Mouse (Mus musculus) brain, embryonic 14.5 days (tissue): ENCODE data around the gene Yme1l1. TPM values are rescaled to one million over a fixed set of nuclear protein-coding genes. Genes with fewer than 3 reads are reported as not detected.
A peak's percentile ranks its signal among the peaks of the same experiment; 100 is the strongest.

Source experiments
- DNase-seq: peaks from one replicate; pipeline ENCODE4 v3.0.0-alpha.2; 2011; ENCODE audit warnings: low read depth
- CTCF ChIP-seq: fragments of 200-500 bp; IDR thresholded peaks from 2 replicates; pipeline ENCODE4 v1.5.1; 2012; ENCODE audit warnings: inconsistent platforms, mild to moderate bottlenecking, moderate library complexity, borderline replicate concordance; ENCODE audit not compliant: insufficient read depth, insufficient read length; ENCODE audit errors: extremely low read depth
- POLR2A ChIP-seq: fragments of 200-500 bp; IDR thresholded peaks from 2 replicates; pipeline ENCODE4 v1.6.1; 2012; ENCODE audit warnings: mild to moderate bottlenecking, inconsistent platforms, borderline replicate concordance; ENCODE audit not compliant: poor library complexity, insufficient read depth, insufficient read length, severe bottlenecking; ENCODE audit errors: extremely low read depth
- polyA plus RNA-seq: library from polyadenylated mRNA; depleted of rRNA; stranded (reverse); fragments of >200 nt; gene quantifications from 2 replicates; pipeline ENCODE4 v1.2.3, GENCODE M21; 2012; rRNA removed

The Yme1l1 gene
- polyA plus RNA-seq = 35.7 and 39.7 TPM in 2 replicates

- TF ChIP-seq POLR2A = peak; percentile 53; the same call in 1 of the 2 replicates
- 0 out of 2 replicates have a peak, but pooled peaks have one; percentile 39 for TF ChIP-seq CTCF
Measured at GRCm38 (mm10) chr2:23155777-23156607, at the start of gene Yme1l1, which contains the start of gene Mastl. TSS of gene Yme1l1 (plus strand) at chr2:23156369. TSS of gene Mastl (minus strand) at chr2:23156024.

GRCm38 (mm10) chr2:23119573-23119972, 36.6 kb upstream of the Yme1l1 start:
- no peak for TF ChIP-seq CTCF
- TF ChIP-seq POLR2A = no peak
- no peak for DNase-seq

More at GRCm38 (mm10) chr2:23155777-23156607, at the start of gene Yme1l1, which contains the start of gene Mastl:
- peak; percentile 100 for DNase-seq

- TF ChIP-seq CTCF (no peak), POLR2A (no peak)
- no peak for DNase-seq
Measured at GRCm38 (mm10) chr2:23155199-23155621, 959 bp upstream of the Yme1l1 start.

GRCm38 (mm10) chr2:23156608-23157081, 476 bp downstream of the Yme1l1 start:
- no peak for DNase-seq
- TF ChIP-seq POLR2A (no peak), CTCF (no peak)

- no peak for TF ChIP-seq POLR2A
- no peak for TF ChIP-seq CTCF
- DNase-seq = no peak
Measured at GRCm38 (mm10) chr2:23172305-23172704, 16.1 kb downstream of the Yme1l1 start.

- peak; percentile 6 for DNase-seq
Measured at GRCm38 (mm10) chr2:23194366-23194765, 38.2 kb downstream of the Yme1l1 start.

GRCm38 (mm10) chr2:23201034-23201433, 44.9 kb downstream of the Yme1l1 start:
- no peak for TF ChIP-seq POLR2A
- TF ChIP-seq CTCF = no peak
- DNase-seq = no peak

More at GRCm38 (mm10) chr2:23194366-23194765, 38.2 kb downstream of the Yme1l1 start:
- TF ChIP-seq POLR2A = no peak
- TF ChIP-seq CTCF = no peak

GRCm38 (mm10) chr2:23202900-23203670, 46.9 kb downstream of the Yme1l1 start:
- no peak for DNase-seq
- no peak for TF ChIP-seq POLR2A
- no peak for TF ChIP-seq CTCF

GRCm38 (mm10) chr2:23207070-23207526, 50.9 kb downstream of the Yme1l1 start, which contains the start of gene 4931423N10Rik:
TSS of gene 4931423N10Rik (plus strand) at chr2:23207476.
- DNase-seq = peak; percentile 42
- peak; percentile 29; the same call in 1 of the 2 replicates for TF ChIP-seq CTCF
- TF ChIP-seq POLR2A = no peak

GRCm38 (mm10) chr2:23213661-23214060, 57.5 kb downstream of the Yme1l1 start:
- TF ChIP-seq POLR2A (no peak), CTCF (no peak)
- DNase-seq = no peak

GRCm38 (mm10) chr2:23225199-23225598, 69.0 kb downstream of the Yme1l1 start:
- TF ChIP-seq POLR2A (no peak), CTCF (no peak)
- DNase-seq = no peak
